Mouse (Mus musculus) testis, adult 2 months (tissue): ENCODE measurements around the gene Gm10061. TPM values are rescaled to one million over a fixed set of nuclear protein-coding genes. Genes with fewer than 3 reads are reported as not detected.
"Not testable (repeated sequence)": the region's sequence is repeated elsewhere in the genome, so short reads cannot be mapped to it uniquely, and the experiment has no call there.

Source experiments
- H3K27ac ChIP-seq: fragments of 200-500 bp; 2 replicates; pipeline ENCODE4 v1.5.1; 2012; ENCODE audit warnings: low read depth, low read length; ENCODE audit not compliant: control insufficient read depth, insufficient read depth
- H3K27me3 ChIP-seq: fragments of 200-500 bp; 2 replicates; pipeline ENCODE4 v1.6.1; 2012; ENCODE audit warnings: mild to moderate bottlenecking, low read length, moderate library complexity; ENCODE audit not compliant: control insufficient read depth, insufficient read depth
- H3K36me3 ChIP-seq: fragments of 200-500 bp; 2 replicates; pipeline ENCODE4 v1.6.1; 2012; ENCODE audit warnings: mild to moderate bottlenecking, low read length; ENCODE audit not compliant: control insufficient read depth, insufficient read depth
- H3K4me1 ChIP-seq: fragments of 200-500 bp; 2 replicates; pipeline ENCODE4 v1.6.1; 2012; ENCODE audit warnings: low read length; ENCODE audit not compliant: control insufficient read depth, insufficient read depth
- H3K4me3 ChIP-seq: fragments of 200-500 bp; 2 replicates; pipeline ENCODE4 v1.5.1; 2012; ENCODE audit warnings: low read depth, mild to moderate bottlenecking, low read length, moderate library complexity, mixed read lengths; ENCODE audit not compliant: control insufficient read depth
- CTCF ChIP-seq: fragments of 200-500 bp; IDR thresholded peaks from 2 replicates; pipeline ENCODE4 v1.5.1; 2012; ENCODE audit warnings: low read depth, mild to moderate bottlenecking, inconsistent platforms, low read length, moderate library complexity; ENCODE audit not compliant: control insufficient read depth, insufficient read depth, insufficient replicate concordance
- POLR2A ChIP-seq: fragments of 200-500 bp; IDR thresholded peaks from 2 replicates; pipeline ENCODE4 v1.6.1; 2012; ENCODE audit warnings: low read depth, mild to moderate bottlenecking, inconsistent platforms, low read length, moderate library complexity; ENCODE audit not compliant: control insufficient read depth
- polyA plus RNA-seq: library from polyadenylated mRNA; depleted of rRNA; stranded (reverse); fragments of >200 nt; gene quantifications from 2 replicates; pipeline ENCODE4 v1.2.3, GENCODE M21; 2012; rRNA removed

Gm10061 gene
- not detected in 2 replicates for polyA plus RNA-seq

DNA sequence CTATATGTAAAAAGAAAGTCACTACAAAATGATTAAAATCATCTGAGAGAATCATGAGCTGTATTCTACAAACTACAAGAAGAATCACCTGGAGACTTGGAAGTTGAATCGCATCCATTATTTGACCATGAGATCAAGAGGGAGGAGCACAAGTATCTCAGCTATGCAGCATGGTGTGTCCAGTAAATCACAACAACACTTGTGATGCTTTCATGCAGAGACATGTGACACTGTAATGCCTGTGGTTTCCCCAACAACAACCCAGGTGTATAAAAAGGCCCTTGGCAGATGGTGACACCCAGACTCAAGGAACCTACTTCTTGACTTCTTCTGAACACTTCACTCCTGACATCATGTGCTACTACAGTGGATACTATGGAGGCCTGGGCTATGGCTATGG, at the start of gene Gm10061:
Gm10061 (plus strand) TSS at position 301 of the 400 bp plus-strand sequence.
- no peak for TF ChIP-seq CTCF
- TF ChIP-seq POLR2A, result no peak
- Histone ChIP-seq H3K36me3 (no peaks in the 10 kb centered on the region), H3K27ac (no peak within 1 kb of the TSS), H3K4me1 (no peaks in the 10 kb centered on the region), H3K4me3 (no peak within 1 kb of the TSS), H3K27me3 (no peaks in the 10 kb centered on the region)

- H3K4me1 ChIP-seq, result no peaks in the 10 kb centered on the region
- no peaks in the 10 kb centered on the region for H3K36me3 ChIP-seq
- no peak within 1 kb of the TSS for H3K4me3 ChIP-seq
- TF ChIP-seq POLR2A (no peak), CTCF (no peak)
- no peaks in the 10 kb centered on the region for H3K27me3 ChIP-seq
- H3K27ac ChIP-seq, result no peak within 1 kb of the TSS
These were observed 10.3 kb upstream of the Gm10061 start, which contains the start of gene Gm6358 for GRCm38 (mm10) chr16:89140551-89140950. Gm6358 (plus strand) TSS chr16:89140851.

GRCm38 (mm10) chr16:89157652-89158051, 6.8 kb downstream of the Gm10061 start, which contains the start of gene Gm9789:
Gm9789 (plus strand) TSS chr16:89157952.
- Histone ChIP-seq H3K27me3 (no peaks in the 10 kb centered on the region), H3K4me3 (peak within 1 kb of the TSS; percentile 86)
- no peak for TF ChIP-seq POLR2A
- no peak for TF ChIP-seq CTCF

DNA sequence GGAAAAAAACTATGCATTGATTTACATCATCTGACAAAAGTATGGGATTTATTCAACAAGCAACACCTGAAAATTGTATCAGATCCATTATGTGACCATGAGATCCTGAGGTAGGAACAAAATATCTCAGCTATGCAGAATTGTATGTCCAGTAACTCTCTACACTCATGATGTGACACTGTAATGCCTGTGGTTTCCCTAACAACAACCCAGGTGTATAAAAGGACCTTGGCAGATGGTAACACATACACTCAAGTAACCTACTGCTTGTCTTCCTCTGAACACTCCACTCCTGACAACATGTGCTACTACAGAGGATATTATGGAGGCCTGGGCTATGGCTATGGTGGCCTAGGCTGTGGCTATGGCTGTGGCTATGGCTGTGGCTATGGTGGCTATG, 18.3 kb downstream of the Gm10061 start, which contains the start of gene Gm7735:
Gm7735 (plus strand) TSS at position 301 of the 400 bp plus-strand sequence.
- not testable (repeated sequence) for H3K36me3 ChIP-seq, H3K4me1 ChIP-seq, H3K27ac ChIP-seq, H3K4me3 ChIP-seq, H3K27me3 ChIP-seq

More at GRCm38 (mm10) chr16:89157652-89158051, 6.8 kb downstream of the Gm10061 start, which contains the start of gene Gm9789:
- no peaks in the 10 kb centered on the region for H3K4me1 ChIP-seq
- no peaks in the 10 kb centered on the region for H3K36me3 ChIP-seq
- H3K27ac ChIP-seq, result no peak within 1 kb of the TSS

GRCm38 (mm10) chr16:89174435-89174834, 23.5 kb downstream of the Gm10061 start, which contains the start of gene 1110057P08Rik:
1110057P08Rik (plus strand) TSS chr16:89174735.
- Histone ChIP-seq H3K36me3 (no peaks in the 10 kb centered on the region), H3K27ac (no peak within 1 kb of the TSS), H3K27me3 (no peaks in the 10 kb centered on the region), H3K4me1 (no peaks in the 10 kb centered on the region), H3K4me3 (no peak within 1 kb of the TSS)
- TF ChIP-seq CTCF, result no peak

DNA sequence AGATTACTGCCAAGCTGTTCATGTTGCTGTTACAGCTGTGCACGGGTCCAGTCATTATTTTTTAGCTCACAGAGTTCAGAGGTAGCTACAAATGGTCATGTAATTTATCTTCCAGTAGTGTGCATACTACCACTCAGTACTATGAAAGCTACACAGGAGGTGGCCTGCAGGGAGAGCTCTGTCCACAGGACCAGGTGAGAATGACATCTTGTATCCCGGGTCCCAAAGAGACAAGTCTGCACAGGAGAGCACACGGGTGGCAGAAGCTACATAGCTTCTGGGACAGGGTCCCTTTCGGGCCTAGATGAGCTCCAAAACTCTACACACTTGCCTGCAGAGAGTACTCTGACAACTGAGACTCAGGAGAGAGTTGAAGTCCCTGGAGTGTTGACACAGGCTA, 37.7 kb downstream of the Gm10061 start:
- Histone ChIP-seq H3K36me3 (no peaks in the 10 kb centered on the region), H3K4me1 (no peaks in the 10 kb centered on the region), H3K27ac (no peak overlapping the region), H3K27me3 (no peaks in the 10 kb centered on the region), H3K4me3 (no peak overlapping the region)
- TF ChIP-seq POLR2A, result no peak
- no peak for TF ChIP-seq CTCF

Other genes starting within 250 kb of the Gm10061 start
- gene Krtap19-9b, start 218.8 kb upstream of the Gm10061 start, polyA plus RNA-seq, result not detected in 2 replicates
- gene Krtap16-3, start 188.2 kb upstream of the Gm10061 start, polyA plus RNA-seq, result not detected in 2 replicates
- gene Krtap22-2, start 140.3 kb upstream of the Gm10061 start, polyA plus RNA-seq, result not detected in 2 replicates
- gene Gm10229, start 135.8 kb upstream of the Gm10061 start, polyA plus RNA-seq, result not detected in 2 replicates
- not detected in 2 replicates for gene Krtap6-1, start 119.4 kb upstream of the Gm10061 start, polyA plus RNA-seq
- gene Gm10228, start 109.6 kb upstream of the Gm10061 start, polyA plus RNA-seq, result not detected in 2 replicates
- gene Krtap6-5, start 103.2 kb upstream of the Gm10061 start, polyA plus RNA-seq, result not detected in 2 replicates
- 0.99 and 1.1 TPM in 2 replicates for gene 1110025L11Rik, start 87.1 kb upstream of the Gm10061 start, polyA plus RNA-seq
- not detected in 2 replicates for gene Krtap6-3, start 67.1 kb upstream of the Gm10061 start, polyA plus RNA-seq
- not detected in 2 replicates for gene Gm6358, start 10.2 kb upstream of the Gm10061 start, polyA plus RNA-seq
- gene Gm9789, start 6.9 kb downstream of the Gm10061 start, polyA plus RNA-seq, result 8.4 and 15.0 TPM in 2 replicates
- not detected in 2 replicates for gene Gm7735, start 18.4 kb downstream of the Gm10061 start, polyA plus RNA-seq
- not detected in 2 replicates for gene 1110057P08Rik, start 23.6 kb downstream of the Gm10061 start, polyA plus RNA-seq
- not detected in 2 replicates for gene Krtap20-2, start 54.8 kb downstream of the Gm10061 start, polyA plus RNA-seq